Mouse (Mus musculus): ENCODE data around the gene Pnp2. TPM values are rescaled to one million over a fixed set of nuclear protein-coding genes. Genes with fewer than 3 reads are reported as not detected.

Pnp2 gene
- total and polyA plus RNA-seq, 2 experiments from 2014 or later = 1.1 to 1.4 TPM

DNA sequence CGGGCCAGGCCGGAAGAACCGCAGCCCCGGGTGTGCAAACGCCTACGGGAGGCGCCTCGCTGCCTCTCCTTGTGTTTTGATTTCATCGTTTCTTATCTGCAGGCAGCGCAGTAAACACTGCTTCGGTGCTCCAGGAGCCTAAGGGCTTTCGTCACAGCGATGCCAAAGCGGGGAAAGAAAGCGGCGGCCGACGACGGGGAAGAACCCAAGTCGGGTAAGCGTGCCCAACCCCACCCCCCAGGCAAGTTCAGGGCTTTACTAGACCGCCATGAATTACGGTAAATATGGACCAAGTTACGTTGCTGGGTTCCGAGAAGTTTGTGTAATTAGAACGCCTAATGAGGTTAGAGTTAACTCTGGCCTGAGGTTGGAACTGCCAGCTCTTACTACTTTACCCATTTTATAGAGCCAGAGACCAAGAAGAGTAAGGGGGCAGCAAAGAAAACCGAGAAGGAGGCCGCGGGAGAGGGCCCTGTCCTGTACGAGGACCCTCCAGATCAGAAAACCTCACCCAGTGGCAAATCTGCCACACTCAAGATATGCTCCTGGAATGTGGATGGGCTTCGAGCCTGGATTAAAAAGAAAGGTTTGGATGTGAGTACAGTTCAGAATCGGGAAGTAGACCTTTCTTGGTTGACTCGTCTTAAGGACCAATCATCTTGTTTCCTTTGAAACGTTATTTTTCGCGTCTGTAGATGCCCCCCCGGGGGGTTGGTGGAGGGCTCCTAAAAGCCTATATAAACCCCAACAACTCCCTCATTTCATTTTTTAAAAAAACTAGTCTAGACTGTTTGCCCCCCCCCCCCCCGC, 30.5 kb upstream of the Pnp2 start:
- peak overlapping the region; percentile 73 for H3K9ac ChIP-seq (replicated peaks; ENCODE audit: low read length, poor library complexity, severe bottlenecking)
- H3K4me1 ChIP-seq (ENCODE audit: insufficient read depth, low read length) = peaks cover 11% of the 10 kb centered on the region; the same call in 1 of the 2 replicates
- H3K9me3 ChIP-seq (ENCODE audit: low read length) = no peaks in the 10 kb centered on the region
- WGBS = 2% methylated on average over 38 of the region's 38 CpGs
- DNase-seq (ENCODE audit: low spot score) (no peak), ATAC-seq (ENCODE audit: low FRiP score) (peak; percentile 0; the same call in 1 of the 2 replicates)
- no peaks in the 10 kb centered on the region for H3K27me3 ChIP-seq (ENCODE audit: insufficient read depth, low read length)
- H3K4me2 ChIP-seq (ENCODE audit: low read depth, low read length, poor library complexity, severe bottlenecking) = peak overlapping the region; percentile 73
- no peak for TF ChIP-seq CTCF (IDR thresholded peaks at IDR 0.05)
- H3K36me3 ChIP-seq (ENCODE audit: insufficient read depth, low read length) = peaks cover 25% of the 10 kb centered on the region
- peak overlapping the region; percentile 84 for H3K4me3 ChIP-seq (ENCODE audit: low read depth, low read length)
- peak overlapping the region; percentile 87 for H3K27ac ChIP-seq (ENCODE audit: low read depth, low read length)

DNA sequence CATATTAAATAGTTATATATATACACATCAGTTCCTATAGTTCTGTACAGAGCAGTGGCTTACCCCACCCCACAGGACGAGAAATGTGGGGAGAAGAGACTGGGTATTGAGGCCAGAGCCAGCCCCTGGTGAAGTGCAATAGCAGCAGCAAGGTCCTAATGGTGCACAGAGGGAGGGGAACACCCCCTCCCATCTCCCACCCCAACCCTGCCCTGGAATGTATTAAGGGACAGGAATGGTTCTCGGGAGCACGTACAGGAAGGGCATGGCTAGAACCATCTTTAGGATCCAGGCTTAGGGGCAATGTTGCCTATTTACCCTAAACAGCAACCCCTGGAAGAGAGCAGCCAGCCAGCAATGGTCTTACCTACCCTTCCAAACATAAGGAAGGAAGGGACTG, 28.4 kb upstream of the Pnp2 start:
- H3K9ac ChIP-seq (replicated peaks; ENCODE audit: low read length, poor library complexity, severe bottlenecking) = no peak overlapping the region
- no peak for TF ChIP-seq CTCF (IDR thresholded peaks at IDR 0.05)
- H3K4me1 ChIP-seq (ENCODE audit: insufficient read depth, low read length) = peaks cover 11% of the 10 kb centered on the region; the same call in 1 of the 2 replicates
- DNase-seq (ENCODE audit: low spot score) = no peak
- no peak overlapping the region for H3K4me2 ChIP-seq (ENCODE audit: low read depth, low read length, poor library complexity, severe bottlenecking)
- H3K27me3 ChIP-seq (ENCODE audit: insufficient read depth, low read length) = no peaks in the 10 kb centered on the region
- WGBS = 56% methylated on average over 3 of the region's 3 CpGs
- no peak overlapping the region for H3K4me3 ChIP-seq (ENCODE audit: low read depth, low read length)
- no peaks in the 10 kb centered on the region for H3K9me3 ChIP-seq (ENCODE audit: low read length)
- no peak overlapping the region for H3K27ac ChIP-seq (ENCODE audit: low read depth, low read length)
- peaks cover 23% of the 10 kb centered on the region for H3K36me3 ChIP-seq (ENCODE audit: insufficient read depth, low read length)
- ATAC-seq (ENCODE audit: low FRiP score) = no peak

DNA sequence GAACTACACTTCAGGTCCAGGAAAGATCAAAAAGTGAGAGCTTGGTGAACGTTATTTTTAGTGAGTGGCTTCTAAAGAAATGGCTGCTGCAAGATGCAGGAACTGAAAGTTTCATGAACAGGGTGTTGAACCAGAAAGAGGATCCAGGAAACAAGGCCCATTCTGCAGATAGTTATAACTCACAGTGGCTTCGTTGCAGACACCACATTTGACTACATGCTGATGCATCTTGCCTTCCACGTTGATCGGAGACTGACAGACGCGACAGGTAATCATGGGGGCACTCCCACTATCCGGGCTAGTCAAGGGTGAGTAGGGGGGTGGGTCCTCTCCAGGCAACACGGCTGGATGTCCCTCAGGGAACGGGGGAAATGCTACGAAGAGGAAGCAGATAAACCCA, 25.8 kb upstream of the Pnp2 start:
- Histone ChIP-seq H3K9ac (replicated peaks; ENCODE audit: low read length, poor library complexity, severe bottlenecking) (peak overlapping the region; percentile 99), H3K27me3 (ENCODE audit: insufficient read depth, low read length) (no peaks in the 10 kb centered on the region), H3K36me3 (ENCODE audit: insufficient read depth, low read length) (peaks cover 23% of the 10 kb centered on the region), H3K27ac (ENCODE audit: low read depth, low read length) (peak overlapping the region; percentile 85), H3K4me1 (ENCODE audit: insufficient read depth, low read length) (peaks cover 11% of the 10 kb centered on the region; the same call in 1 of the 2 replicates), H3K4me2 (ENCODE audit: low read depth, low read length, poor library complexity, severe bottlenecking) (peak overlapping the region; percentile 89), H3K4me3 (ENCODE audit: low read depth, low read length) (peak overlapping the region; percentile 97), H3K9me3 (ENCODE audit: low read length) (no peaks in the 10 kb centered on the region)
- WGBS = 17% methylated on average over 10 of the region's 10 CpGs
- ATAC-seq (ENCODE audit: low FRiP score) (no peak), DNase-seq (ENCODE audit: low spot score) (no peak)
- TF ChIP-seq CTCF (IDR thresholded peaks at IDR 0.05) = no peak

DNA sequence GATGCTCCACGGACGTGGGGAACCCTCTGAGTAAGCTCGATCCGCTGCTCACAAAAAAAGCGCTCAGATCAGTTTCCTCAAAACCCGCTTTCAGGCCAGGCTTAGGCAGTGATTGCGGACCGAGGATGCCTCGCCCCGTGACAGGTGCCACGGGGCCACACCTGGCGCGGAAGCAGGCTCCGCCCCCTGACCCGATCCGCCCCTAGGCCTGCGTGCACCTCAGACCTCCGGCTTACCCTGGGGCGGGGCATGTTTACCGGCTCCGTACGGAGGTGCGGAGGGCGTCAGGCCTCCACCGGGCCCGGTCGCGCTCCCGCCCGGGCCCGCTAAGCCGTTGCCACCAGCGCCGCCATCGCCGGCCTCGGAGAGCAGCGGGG, 25.4 kb upstream of the Pnp2 start:
- H3K9me3 ChIP-seq (ENCODE audit: low read length) = no peaks in the 10 kb centered on the region
- peak overlapping the region; percentile 99 for H3K9ac ChIP-seq (replicated peaks; ENCODE audit: low read length, poor library complexity, severe bottlenecking)
- DNase-seq (ENCODE audit: low spot score) (peak; percentile 17), ATAC-seq (ENCODE audit: low FRiP score) (peak; percentile 61)
- peak overlapping the region; percentile 85 for H3K27ac ChIP-seq (ENCODE audit: low read depth, low read length)
- no peak for TF ChIP-seq CTCF (IDR thresholded peaks at IDR 0.05)
- H3K27me3 ChIP-seq (ENCODE audit: insufficient read depth, low read length) = no peaks in the 10 kb centered on the region
- peak overlapping the region; percentile 89 for H3K4me2 ChIP-seq (ENCODE audit: low read depth, low read length, poor library complexity, severe bottlenecking)
- peaks cover 11% of the 10 kb centered on the region; the same call in 1 of the 2 replicates for H3K4me1 ChIP-seq (ENCODE audit: insufficient read depth, low read length)
- H3K36me3 ChIP-seq (ENCODE audit: insufficient read depth, low read length) = peaks cover 23% of the 10 kb centered on the region
- under 1% methylated on average over 38 of the region's 38 CpGs for WGBS
- peak overlapping the region; percentile 97 for H3K4me3 ChIP-seq (ENCODE audit: low read depth, low read length)

DNA sequence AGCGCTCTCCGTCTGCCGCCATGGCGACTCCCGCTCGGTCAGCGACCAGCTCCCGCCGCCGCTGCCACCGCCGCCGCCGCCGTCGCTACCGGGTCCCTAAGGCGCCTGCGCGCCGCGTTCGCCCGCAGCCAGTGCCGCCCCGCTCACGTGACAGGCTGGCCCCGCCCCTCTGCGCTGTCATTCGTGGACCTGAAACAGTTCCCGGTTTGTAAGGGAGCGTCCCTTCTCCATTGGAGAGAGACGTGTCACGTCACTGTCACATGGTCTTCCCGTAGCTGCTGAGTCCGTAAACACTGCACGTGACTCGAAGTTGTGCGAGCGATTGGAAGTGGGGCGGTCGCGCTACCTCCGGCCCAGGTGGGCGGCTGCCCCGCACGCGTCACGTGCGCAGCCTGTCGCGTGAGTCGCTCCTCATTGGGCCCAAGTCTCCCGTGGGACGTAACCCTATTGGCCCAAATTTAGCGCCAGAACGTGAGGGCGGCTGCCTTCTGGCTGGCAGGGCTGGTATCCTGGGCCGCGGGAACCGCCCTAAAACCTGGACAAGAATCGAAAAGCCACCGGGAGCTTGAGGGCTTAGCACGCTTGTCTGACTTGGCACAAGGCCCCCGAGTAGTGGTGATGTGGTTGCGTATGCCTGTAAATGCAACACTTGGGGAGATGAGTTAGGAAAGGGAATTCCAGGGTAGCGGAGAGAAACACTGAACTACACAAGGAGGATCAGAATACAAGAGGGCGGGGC, 24.9 kb upstream of the Pnp2 start, which contains the start of the genes Pip4p1 and Pnp:
Gene Pip4p1 (minus strand): TSS at position 103 of the 739 bp plus-strand sequence.
Gene Pnp (plus strand): TSS at position 329 of the 739 bp plus-strand sequence.
- DNase-seq (ENCODE audit: low spot score) = peak; percentile 100
- Histone ChIP-seq H3K27me3 (ENCODE audit: insufficient read depth, low read length) (no peaks in the 10 kb centered on the region), H3K4me1 (ENCODE audit: insufficient read depth, low read length) (peaks cover 8% of the 10 kb centered on the region; the same call in 1 of the 2 replicates), H3K4me2 (ENCODE audit: low read depth, low read length, poor library complexity, severe bottlenecking) (peak within 1 kb of the TSS; percentile 89), H3K36me3 (ENCODE audit: insufficient read depth, low read length) (peaks cover 23% of the 10 kb centered on the region), H3K9ac (replicated peaks; ENCODE audit: low read length, poor library complexity, severe bottlenecking) (peak within 1 kb of the TSS; percentile 99), H3K4me3 (ENCODE audit: low read depth, low read length) (peak within 1 kb of the TSS; percentile 97), H3K9me3 (ENCODE audit: low read length) (no peaks in the 10 kb centered on the region), H3K27ac (ENCODE audit: low read depth, low read length) (peak within 1 kb of the TSS; percentile 85)
- WGBS = under 1% methylated on average over 59 of the region's 68 CpGs
- peak; percentile 100 for ATAC-seq (ENCODE audit: low FRiP score)
- TF ChIP-seq CTCF (IDR thresholded peaks at IDR 0.05) = no peak
